8 mouse cellular contexts compared by ENCODE assay signal in the genomic region with DNA sequence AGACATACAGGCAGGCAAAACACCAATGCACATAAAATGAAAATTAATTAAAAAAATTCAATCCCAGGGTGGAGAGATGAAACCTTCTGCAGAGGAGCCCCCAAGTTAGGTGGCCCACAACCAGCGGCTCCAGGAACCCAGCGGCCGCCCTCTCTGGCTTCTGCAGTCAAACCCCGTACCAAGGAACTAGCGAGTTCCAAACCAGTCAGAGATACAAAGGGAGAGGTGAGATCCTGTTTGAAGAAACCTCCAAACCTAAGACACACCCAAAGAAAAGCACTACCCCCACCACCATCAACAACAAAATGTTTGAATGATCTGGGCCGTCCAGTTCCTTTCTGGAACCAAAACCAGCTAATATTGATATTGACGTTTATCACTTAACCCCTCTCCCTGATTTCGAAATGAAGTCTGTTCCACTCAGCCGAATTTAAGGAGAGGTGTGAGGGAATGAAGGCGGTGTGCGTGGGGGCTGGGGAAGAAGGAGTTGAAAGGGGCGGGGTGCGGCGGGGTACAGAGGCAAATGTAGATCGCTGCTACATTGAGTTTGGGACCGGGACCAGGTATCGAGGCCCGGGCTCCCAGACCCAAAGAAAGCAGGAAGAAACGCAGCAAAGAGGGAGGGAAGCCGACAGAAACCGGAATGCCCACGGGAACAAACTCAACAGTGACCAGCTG. TPM values are rescaled to one million over a fixed set of nuclear protein-coding genes. Genes with fewer than 3 reads are reported as not detected.
DNase-seq lines count a peak whose midpoint lies in the region; ATAC-seq lines count a peak whose summit lies in the region.

No protein-coding gene starts in this region.

- peak overlapping the region; percentile 58 for H3K4me2 ChIP-seq in hindbrain, embryonic 15.5 days
- peak overlapping the region; percentile 69 for H3K4me2 ChIP-seq in midbrain, embryonic 11.5 days

- peak overlapping the region; percentile 97 for H3K27ac ChIP-seq in hindbrain, embryonic 15.5 days (replicated peaks)
- peak overlapping the region; percentile 57; the same call in 1 of the 2 replicates for H3K27ac ChIP-seq in midbrain, embryonic 11.5 days (ENCODE audit: low read depth, low read length)

- H3K4me3 ChIP-seq in megakaryocyte, embryonic 14.5 days (replicated peaks) = peak overlapping the region; percentile 97
- peak overlapping the region; percentile 75 for H3K4me3 ChIP-seq in hindbrain, embryonic 15.5 days
- H3K4me3 ChIP-seq in midbrain, embryonic 11.5 days (ENCODE audit: low read depth, low read length) = peak overlapping the region; percentile 60

- WGBS in hindbrain, embryonic 15.5 days = 11% methylated on average over 22 of the region's 22 CpGs
- WGBS in midbrain, embryonic 11.5 days = 12% methylated on average over 22 of the region's 22 CpGs

- H3K27me3 ChIP-seq in megakaryocyte, embryonic 14.5 days (replicated peaks) = no peaks in the 10 kb centered on the region
- H3K27me3 ChIP-seq in hindbrain, embryonic 15.5 days = no peaks in the 10 kb centered on the region
- no peaks in the 10 kb centered on the region for H3K27me3 ChIP-seq in midbrain, embryonic 11.5 days (ENCODE audit: control insufficient read depth, insufficient read depth, low read length)

- no peaks in the 10 kb centered on the region for H3K9me3 ChIP-seq in megakaryocyte, embryonic 14.5 days
- no peaks in the 10 kb centered on the region for H3K9me3 ChIP-seq in hindbrain, embryonic 15.5 days
- no peaks in the 10 kb centered on the region for H3K9me3 ChIP-seq in midbrain, embryonic 11.5 days (ENCODE audit: control insufficient read depth, low read length)

- peaks cover 3% of the 10 kb centered on the region for H3K36me3 ChIP-seq in megakaryocyte, embryonic 14.5 days (replicated peaks; ENCODE audit: low read length)
- no peaks in the 10 kb centered on the region for H3K36me3 ChIP-seq in hindbrain, embryonic 15.5 days
- H3K36me3 ChIP-seq in midbrain, embryonic 11.5 days (ENCODE audit: control insufficient read depth, insufficient read depth, low read length) = no peaks in the 10 kb centered on the region

- ATAC-seq in megakaryocyte, adult 5-6 weeks (ENCODE audit: poor library complexity, severe bottlenecking) = no peak
- peak; percentile 73; the same call in 1 of the 2 replicates for ATAC-seq in hindbrain, embryonic 15.5 days (ENCODE audit: low FRiP score, low read depth)
- ATAC-seq in midbrain, embryonic 11.5 days (ENCODE audit: low FRiP score) = no peak

- DNase-seq in cerebellum, adult 11 months = peak; percentile 25
- DNase-seq in cerebellum, adult 9-10 months = no peak
- DNase-seq in midbrain, embryonic 11.5 days (ENCODE audit: low spot score, missing footprints) = peak; percentile 84
- no peak for DNase-seq in urinary bladder, postnatal 25 days (ENCODE audit: low spot score)
- DNase-seq in layer of hippocampus, postnatal 36 days = no peak

- peaks cover 59% of the 10 kb centered on the region for H3K4me1 ChIP-seq in megakaryocyte, embryonic 14.5 days
- H3K4me1 ChIP-seq in hindbrain, embryonic 15.5 days (replicated peaks) = no peaks in the 10 kb centered on the region
- H3K4me1 ChIP-seq in midbrain, embryonic 11.5 days (ENCODE audit: control insufficient read depth, insufficient read depth, low read length) = peaks cover 4% of the 10 kb centered on the region

- H3K9ac ChIP-seq in hindbrain, embryonic 15.5 days = peak overlapping the region; percentile 77
- peak overlapping the region; percentile 65 for H3K9ac ChIP-seq in midbrain, embryonic 11.5 days (ENCODE audit: low read length)

RNA-seq across cellular contexts. Expression of gene Cct8l1, which starts 13.1 kb away (rescaled TPM):
- polyA plus RNA-seq in megakaryocyte, embryonic 14.5 days (2012; ENCODE audit: insufficient read depth, low replicate concordance) = not detected in 2 replicates
- total RNA-seq in megakaryocyte, adult 5-6 weeks (2015) = not detected in 2 replicates
- 0.11 TPM in 1 of 2 replicates, not detected in the other for total RNA-seq in megakaryocyte, adult 5-6 weeks (2017)
- 0.12 TPM in 1 of 2 replicates, not detected in the other for polyA plus RNA-seq in hindbrain, embryonic 15.5 days (2015; fragmentation: Nextera tagmentation; extraction: Ambion mirVana)
- polyA plus RNA-seq in midbrain, embryonic 11.5 days (2014; fragmentation: Nextera tagmentation; extraction: Ambion mirVana) = not detected in 2 replicates
- under 1 TPM; 0.40 to 0.43 TPM for total RNA-seq in layer of hippocampus, postnatal 36 days (2021)

RNA-seq across cellular contexts. Expression of gene Kmt2c, which starts 30.4 kb away (rescaled TPM):
- 2.2 and 7.1 TPM in 2 replicates for polyA plus RNA-seq in megakaryocyte, embryonic 14.5 days (2012; ENCODE audit: insufficient read depth, low replicate concordance)
- total RNA-seq in megakaryocyte, adult 5-6 weeks (2015) = 47.2 and 57.6 TPM in 2 replicates
- total RNA-seq in megakaryocyte, adult 5-6 weeks (2017) = 43.5 and 58.5 TPM in 2 replicates
- polyA plus RNA-seq in hindbrain, embryonic 15.5 days (2015; fragmentation: Nextera tagmentation; extraction: Ambion mirVana) = 14.7 and 17.5 TPM in 2 replicates
- 19.2 and 22.3 TPM in 2 replicates for polyA plus RNA-seq in midbrain, embryonic 11.5 days (2014; fragmentation: Nextera tagmentation; extraction: Ambion mirVana)
- total RNA-seq in layer of hippocampus, postnatal 36 days (2021) = 10 to 100 TPM; 81.1 to 95.7 TPM

Comparison
In these comparisons a context has a peak if more than half of its experiments do, and no peak if none do; other contexts are left out.
1. DNase-seq: peak in cerebellum, adult 11 months (single experiment) and midbrain, embryonic 11.5 days (single experiment); none in cerebellum, adult 9-10 months (single experiment), urinary bladder, postnatal 25 days (single experiment) and layer of hippocampus, postnatal 36 days (0 of 2).
2. Peak in every context shown above with its lines, with median percentiles within 50 percentile points of each other: H3K4me3 ChIP-seq.